Mouse (Mus musculus): ENCODE results near the gene Dnajc11.

Gene Dnajc11

GRCm38 (mm10) chr4:151985886-151986285 lies 52.4 kb downstream of the Dnajc11 start:
- peak; percentile 83 for DNase-seq (ENCODE audit: low read depth, low spot score)

DNA sequence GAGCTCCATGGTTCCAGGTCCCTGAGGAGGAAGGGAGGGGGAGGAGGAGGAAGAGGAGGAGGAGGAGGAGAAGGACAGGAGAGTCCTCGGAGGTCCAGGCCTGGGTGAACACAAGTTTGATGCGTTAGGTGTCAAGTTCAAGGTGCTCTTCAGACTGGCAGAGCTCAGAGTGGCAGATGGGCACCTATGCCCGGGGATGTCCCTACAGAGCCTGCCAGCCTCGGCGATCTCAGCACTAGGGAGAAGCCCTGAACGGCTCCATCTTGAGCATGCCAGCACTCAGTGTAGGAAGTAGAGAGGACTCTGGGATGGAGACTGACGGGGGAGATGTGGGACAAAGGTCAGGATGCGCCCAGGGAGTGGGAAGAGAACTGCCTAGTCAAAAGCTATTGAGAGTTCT lies 53.2 kb downstream of the Dnajc11 start:
- DNase-seq (ENCODE audit: low read depth, low spot score) = no peak

- DNase-seq (ENCODE audit: low read depth, low spot score) = no peak
These were observed 54.5 kb downstream of the Dnajc11 start for GRCm38 (mm10) chr4:151988014-151988341.

GRCm38 (mm10) chr4:151988342-151989109 lies 55.0 kb downstream of the Dnajc11 start, which contains the start of gene Thap3:
Gene Thap3 (minus strand): TSS chr4:151988997.
- DNase-seq (ENCODE audit: low read depth, low spot score) = peak; percentile 85

- DNase-seq (ENCODE audit: low read depth, low spot score) = peak; percentile 40
These were observed 55.6 kb downstream of the Dnajc11 start for GRCm38 (mm10) chr4:151989110-151989488.

DNA sequence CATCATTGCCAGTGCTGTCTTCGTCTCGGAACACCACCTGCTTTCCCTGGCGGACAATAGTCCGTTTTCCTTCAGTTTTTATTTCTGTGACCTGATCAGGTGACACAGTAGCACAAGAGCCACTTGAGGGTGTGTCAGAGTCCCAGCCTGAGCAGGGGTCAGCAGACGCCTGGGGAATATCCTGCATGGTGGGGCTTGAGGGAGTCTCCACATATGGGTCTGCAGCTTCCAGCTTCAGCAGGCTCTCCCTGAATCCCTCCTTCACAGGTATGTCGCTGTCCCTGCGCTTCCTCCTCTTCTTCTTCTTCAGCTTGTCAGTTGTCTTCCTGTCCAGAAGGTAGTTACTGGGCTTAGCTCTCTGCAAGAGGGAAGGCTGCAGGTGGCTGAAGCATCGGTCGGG lies 58.6 kb downstream of the Dnajc11 start:
- no peak for DNase-seq (ENCODE audit: low read depth, low spot score)

DNA sequence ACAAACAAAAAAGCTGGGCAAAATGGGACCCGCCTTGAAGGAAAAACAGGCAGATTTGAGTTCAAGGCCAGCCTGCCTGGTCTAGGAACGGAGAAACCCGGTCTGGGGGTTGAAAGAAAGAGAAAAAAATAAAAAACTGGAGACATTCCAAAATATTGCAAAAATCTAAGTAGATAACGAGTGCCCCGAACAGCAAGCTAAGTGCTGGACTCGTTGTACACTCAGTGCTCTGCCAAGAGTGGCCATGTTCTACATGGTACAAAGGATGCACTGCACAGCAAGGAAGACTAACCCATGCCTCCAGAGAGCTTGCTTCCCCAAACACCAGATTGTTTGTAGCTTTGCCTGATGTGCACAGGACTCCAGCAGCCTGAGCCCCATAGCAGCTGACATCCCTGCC lies 59.5 kb downstream of the Dnajc11 start:
- DNase-seq (ENCODE audit: low read depth, low spot score) = no peak

GRCm38 (mm10) chr4:151994228-151995171 lies 61.0 kb downstream of the Dnajc11 start:
- peak; percentile 46 for DNase-seq (ENCODE audit: low read depth, low spot score)

- DNase-seq (ENCODE audit: low read depth, low spot score) = peak; percentile 35
These were observed 62.1 kb downstream of the Dnajc11 start for GRCm38 (mm10) chr4:151995371-151996172.

DNA sequence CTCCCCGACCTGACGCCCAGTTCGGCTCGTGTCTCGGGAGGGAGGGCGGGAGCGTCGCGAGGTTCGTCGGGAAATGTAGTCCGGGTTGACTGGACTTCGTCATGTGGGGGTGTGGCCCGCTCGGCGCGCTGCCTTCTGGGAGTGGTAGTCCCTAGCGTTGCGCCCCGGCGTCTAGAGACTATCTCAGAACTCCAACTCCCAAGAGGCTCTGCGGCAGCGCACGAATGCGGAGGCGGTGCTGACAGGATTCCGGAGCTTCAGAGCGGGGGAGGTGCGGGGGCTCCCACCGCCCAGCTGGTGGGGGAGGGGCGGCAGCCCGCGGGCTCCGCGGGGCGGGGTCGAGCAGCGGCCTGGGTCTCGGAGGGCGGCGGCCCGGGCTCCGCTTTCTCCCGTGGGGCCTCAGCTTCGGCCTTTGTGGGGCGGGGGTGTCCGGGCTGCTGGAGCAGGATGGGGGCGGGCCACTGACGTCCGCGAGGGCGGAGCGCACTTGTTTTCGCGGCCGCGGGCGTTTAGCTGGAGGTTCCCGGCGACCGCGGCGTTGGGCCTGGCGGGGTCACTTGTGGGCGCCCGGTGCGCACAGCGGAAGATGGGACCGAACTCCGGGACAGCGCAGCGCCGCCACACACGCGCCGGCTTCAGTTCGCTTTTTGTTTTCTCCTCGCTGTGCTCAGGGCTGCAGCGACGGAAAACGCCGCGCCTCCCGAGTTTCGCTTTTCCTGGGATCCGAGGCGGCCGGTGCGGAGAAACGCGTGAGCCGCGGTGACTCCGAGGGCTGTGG lies 62.9 kb downstream of the Dnajc11 start, which contains the start of gene Phf13:
TSS of gene Phf13 (minus strand) at position 86 of the 778 bp plus-strand sequence.
- peak; percentile 99 for DNase-seq (ENCODE audit: low read depth, low spot score)

DNA sequence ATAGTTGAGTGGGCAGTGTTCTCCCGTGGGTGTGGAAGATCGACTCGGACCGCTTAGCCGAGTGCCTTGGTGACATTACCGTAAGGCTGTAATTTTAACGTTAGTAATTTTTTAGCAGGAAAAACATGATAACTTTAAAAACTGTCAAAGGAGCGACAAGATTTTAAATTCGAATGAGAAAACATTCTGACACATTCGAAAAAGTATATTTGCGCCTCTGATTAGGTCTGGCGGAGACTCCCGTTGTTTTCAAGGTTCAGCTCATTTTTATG lies 63.4 kb downstream of the Dnajc11 start:
- DNase-seq (ENCODE audit: low read depth, low spot score) = no peak

DNA sequence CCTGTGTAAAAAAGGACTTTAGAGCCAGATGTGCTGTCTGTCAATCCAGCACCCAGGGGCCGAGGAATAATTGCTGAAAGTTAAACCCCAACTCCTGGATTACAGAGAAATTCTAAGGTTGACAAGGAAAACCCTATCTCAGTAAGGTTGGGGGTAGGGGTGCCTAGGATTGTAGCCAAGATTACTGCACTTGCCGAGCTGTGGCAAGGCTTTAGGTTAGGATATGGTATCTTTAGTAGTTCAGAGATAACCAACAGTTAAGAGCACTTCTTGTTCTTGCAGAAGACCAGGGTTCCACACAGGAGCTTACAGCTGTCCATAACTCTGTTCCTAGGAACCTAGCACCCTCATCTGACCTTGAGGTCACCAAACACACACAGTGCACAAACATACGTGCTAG lies 64.2 kb downstream of the Dnajc11 start:
- DNase-seq (ENCODE audit: low read depth, low spot score) = no peak

DNA sequence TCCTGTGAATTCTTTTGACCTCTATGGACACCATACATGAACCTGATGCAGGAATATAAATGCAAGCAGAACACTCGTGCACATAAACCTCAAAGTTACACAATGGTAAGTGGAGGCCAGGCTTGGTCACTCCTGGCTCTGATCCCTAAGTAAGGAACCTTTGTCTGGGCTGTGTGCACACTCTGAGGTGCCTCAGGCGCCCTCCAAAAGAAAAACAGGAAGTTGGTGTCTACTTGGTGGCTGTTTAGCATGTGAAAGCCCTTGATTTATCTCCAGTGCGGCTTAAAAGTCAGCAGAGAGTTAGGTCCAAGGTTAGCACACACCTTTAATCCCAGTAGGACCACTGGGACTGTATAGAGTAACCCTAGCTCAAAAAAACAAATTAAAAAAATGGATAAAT lies 66.0 kb downstream of the Dnajc11 start:
- no peak for DNase-seq (ENCODE audit: low read depth, low spot score)

GRCm38 (mm10) chr4:152000906-152001305 lies 67.4 kb downstream of the Dnajc11 start:
- DNase-seq (ENCODE audit: low read depth, low spot score) = no peak

GRCm38 (mm10) chr4:152001335-152001734 lies 67.8 kb downstream of the Dnajc11 start:
- DNase-seq (ENCODE audit: low read depth, low spot score) = no peak

DNA sequence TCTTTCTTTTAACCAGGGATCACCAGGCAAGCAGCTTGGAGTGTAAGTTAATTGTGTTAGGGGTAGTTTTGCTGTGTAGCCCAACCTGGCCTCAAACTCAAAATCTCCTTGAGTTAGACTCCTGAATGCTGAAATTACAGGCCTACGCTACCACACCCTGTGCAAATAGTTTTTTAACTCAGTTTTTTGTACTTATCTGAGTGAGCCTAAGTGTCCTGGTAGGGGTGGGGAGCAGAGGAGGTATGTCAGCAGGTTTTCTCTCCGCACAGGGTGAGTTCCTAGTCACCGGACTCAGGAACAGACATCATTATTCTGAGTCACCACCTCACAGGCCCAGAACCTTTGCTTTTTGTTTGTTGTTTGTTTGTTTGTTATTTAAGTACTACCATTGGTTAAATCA lies 68.6 kb downstream of the Dnajc11 start:
- DNase-seq (ENCODE audit: low read depth, low spot score) = no peak

DNA sequence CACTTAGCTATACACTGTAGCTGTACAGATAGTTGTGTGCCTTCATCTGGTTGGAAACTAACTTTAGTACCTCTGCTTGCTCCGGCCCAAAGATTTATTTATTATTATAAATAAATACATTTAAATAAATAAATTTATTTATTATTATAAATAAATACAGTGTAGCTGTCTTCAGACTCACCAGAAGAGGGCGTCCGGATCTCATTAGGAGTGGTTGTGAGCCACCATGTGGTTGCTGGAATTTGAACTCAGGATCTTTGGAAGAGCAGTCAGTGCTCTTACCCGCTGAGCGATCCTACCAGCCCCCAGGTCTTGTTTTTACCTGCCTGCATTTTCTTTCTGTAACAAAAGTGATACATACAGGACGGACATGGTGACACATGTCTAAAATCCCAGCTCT lies 72.6 kb downstream of the Dnajc11 start:
- no peak for DNase-seq (ENCODE audit: low read depth, low spot score)

GRCm38 (mm10) chr4:152006812-152007211 lies 73.3 kb downstream of the Dnajc11 start:
- no peak for DNase-seq (ENCODE audit: low read depth, low spot score)

DNA sequence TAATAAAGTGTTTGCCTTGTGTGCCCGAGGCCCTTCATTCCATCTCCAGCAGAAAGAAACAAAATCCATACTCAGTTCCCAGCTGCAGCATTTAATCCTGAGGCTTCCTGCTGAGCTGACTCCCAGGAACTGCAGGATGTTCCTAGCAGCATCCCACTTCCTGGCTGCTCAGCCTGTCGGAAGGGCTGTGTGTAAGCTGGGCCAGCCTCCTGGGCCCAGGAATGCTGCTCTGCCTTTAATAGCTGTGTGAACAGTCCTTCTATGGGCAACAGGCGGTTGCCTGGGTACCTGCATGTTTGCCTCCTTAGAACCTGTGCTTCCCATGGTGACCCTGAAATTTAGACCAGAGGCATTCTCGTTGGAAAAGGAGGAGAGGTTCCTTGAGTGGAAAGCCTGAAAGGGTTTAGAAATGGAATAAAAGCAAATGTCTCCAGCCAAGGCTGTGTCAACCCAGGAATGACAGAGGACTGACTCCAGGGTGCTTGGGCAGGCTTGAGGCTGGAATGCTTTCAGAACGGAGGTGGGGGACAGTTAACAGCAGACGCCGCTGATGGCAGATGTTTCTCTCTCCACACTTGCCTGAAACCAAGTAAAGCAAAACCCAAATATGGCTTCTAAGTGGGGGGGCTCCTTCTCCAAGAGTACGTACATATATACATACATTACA lies 74.1 kb downstream of the Dnajc11 start:
- no peak for DNase-seq (ENCODE audit: low read depth, low spot score)

DNA sequence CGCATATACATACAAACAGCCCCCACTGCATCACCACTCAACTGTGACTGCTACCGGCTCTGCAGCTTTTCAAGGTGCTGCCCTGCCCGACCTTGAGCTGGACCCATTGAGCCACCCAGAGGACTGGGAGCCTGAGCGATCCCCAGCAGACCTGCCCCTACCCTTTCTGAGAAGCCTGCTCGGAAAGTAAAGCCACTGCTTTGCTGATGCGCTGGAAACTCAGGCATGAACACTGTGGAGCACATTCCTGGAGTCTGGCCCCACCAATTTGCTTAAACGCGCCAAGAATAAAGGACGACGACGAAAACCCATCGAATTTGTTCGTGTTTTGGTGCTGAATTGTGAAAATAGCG lies 74.6 kb downstream of the Dnajc11 start:
- no peak for DNase-seq (ENCODE audit: low read depth, low spot score)

GRCm38 (mm10) chr4:152008622-152009075 lies 75.2 kb downstream of the Dnajc11 start, which contains the start of gene Klhl21:
Gene Klhl21 (plus strand): TSS chr4:152008803.
- DNase-seq (ENCODE audit: low read depth, low spot score) = peak; percentile 96

Data from CD4-positive helper T cell, adult 2 months (primary cell).